Mouse (Mus musculus) spleen, adult 2 months (tissue): ENCODE measurements around the gene Cd200r3.

Experiments used
- CTCF ChIP-seq: fragments of 200-500 bp; IDR thresholded peaks from 2 replicates; pipeline ENCODE4 v1.5.1; 2011; ENCODE audit warnings: mild to moderate bottlenecking, inconsistent platforms; ENCODE audit not compliant: insufficient read depth, insufficient read length, insufficient replicate concordance; ENCODE audit errors: extremely low read depth
- POLR2A ChIP-seq: fragments of 200-500 bp; IDR thresholded peaks from 2 replicates; pipeline ENCODE4 v1.6.1; 2011; ENCODE audit warnings: low read depth, low read length, inconsistent platforms

GRCm38 (mm10) chr16:44988667-44989357, 45.3 kb downstream of the Cd200r3 start:
- TF ChIP-seq CTCF = no peak
- TF ChIP-seq POLR2A = no peak
